Mouse (Mus musculus): ENCODE results near the gene Prx. TPM values are rescaled to one million over a fixed set of nuclear protein-coding genes. Genes with fewer than 3 reads are reported as not detected.

Gene Prx
- total RNA-seq (2023) = under 1 TPM; 0.90 to 0.92 TPM

GRCm38 (mm10) chr7:27499036-27499435 is at the start of gene Prx:
Gene Prx, plus strand, starts transcription at chr7:27499324.

GRCm38 (mm10) chr7:27473156-27473834 is 25.8 kb upstream of the Prx start, which contains the start of gene Sertad3:
Gene Sertad3, plus strand, starts transcription at chr7:27473768.

GRCm38 (mm10) chr7:27486770-27487697 is 12.1 kb upstream of the Prx start, which contains the start of gene Sertad1:
Gene Sertad1, plus strand, starts transcription at chr7:27486910.

GRCm38 (mm10) chr7:27522967-27523366 is 23.8 kb downstream of the Prx start, which contains the start of gene Hipk4:
Gene Hipk4, plus strand, starts transcription at chr7:27523267.

GRCm38 (mm10) chr7:27552931-27553513 is 53.9 kb downstream of the Prx start, which contains the start of the genes Pld3 and 2310022A10Rik:
Gene Pld3, minus strand, starts transcription at chr7:27553218.
Gene 2310022A10Rik, plus strand, starts transcription at chr7:27553233.

Other genes with a start within 250 kb of the Prx start
- 1 to 10 TPM; 3.7 to 3.9 TPM for gene Numbl, start 240.9 kb upstream of the Prx start, total RNA-seq (2023)
- gene Ltbp4, start 161.6 kb upstream of the Prx start, total RNA-seq (2023) = under 1 TPM in 1 of 2 experiments, not detected in 1; 0.53 TPM
- 10 to 100 TPM; 97.3 to 98.6 TPM for gene Shkbp1, start 143.3 kb upstream of the Prx start, total RNA-seq (2023)
- gene Gm20479, start 141.9 kb upstream of the Prx start, total RNA-seq (2023) = 10 to 100 TPM in 1 of 2 experiments, 1 to 10 TPM in 1; 4.6 to 10.3 TPM
- gene Sptbn4, start 51.6 kb upstream of the Prx start, total RNA-seq (2023) = under 1 TPM; 0.11 to 0.61 TPM
- gene Blvrb, start 51.3 kb upstream of the Prx start, total RNA-seq (2023) = 10 to 100 TPM; 58.1 to 91.3 TPM
- gene Sertad3, start 25.6 kb upstream of the Prx start, total RNA-seq (2023) = 10 to 100 TPM; 21.8 to 24.6 TPM
- 10 to 100 TPM; 30.7 TPM for gene Sertad1, start 12.4 kb upstream of the Prx start, total RNA-seq (2023)
- under 1 TPM; 0.22 to 0.26 TPM for gene Hipk4, start 23.9 kb downstream of the Prx start, total RNA-seq (2023)
- 10 to 100 TPM; 13.9 to 18.2 TPM for gene Pld3, start 53.9 kb downstream of the Prx start, total RNA-seq (2023)
- gene 2310022A10Rik, start 53.9 kb downstream of the Prx start, total RNA-seq (2023) = 10 to 100 TPM; 14.1 to 14.2 TPM
- gene Akt2, start 92.2 kb downstream of the Prx start, total RNA-seq (2023) = 100 to 1,000 TPM in 1 of 2 experiments, 10 to 100 TPM in 1; 94.7 to 101 TPM
- gene Ttc9b, start 154.6 kb downstream of the Prx start, total RNA-seq (2023) = not detected
- 1 to 10 TPM; 4.3 to 7.5 TPM for gene Map3k10, start 175.3 kb downstream of the Prx start, total RNA-seq (2023)
- under 1 TPM; 0.22 to 0.75 TPM for gene Zfp607b, start 190.0 kb downstream of the Prx start, total RNA-seq (2023)
- 1 to 10 TPM; 3.8 to 4.8 TPM for gene Zfp60, start 232.1 kb downstream of the Prx start, total RNA-seq (2023)